Mouse (Mus musculus): Measurements from ENCODE around the gene Lrsam1. TPM values are rescaled to one million over a fixed set of nuclear protein-coding genes. Genes with fewer than 3 reads are reported as not detected.
A peak's percentile ranks its signal among the peaks of the same experiment; 100 is the strongest.

The Lrsam1 gene
- total and polyA plus RNA-seq, 2 experiments from 2014 or later: 25.3 to 37.3 TPM

DNA sequence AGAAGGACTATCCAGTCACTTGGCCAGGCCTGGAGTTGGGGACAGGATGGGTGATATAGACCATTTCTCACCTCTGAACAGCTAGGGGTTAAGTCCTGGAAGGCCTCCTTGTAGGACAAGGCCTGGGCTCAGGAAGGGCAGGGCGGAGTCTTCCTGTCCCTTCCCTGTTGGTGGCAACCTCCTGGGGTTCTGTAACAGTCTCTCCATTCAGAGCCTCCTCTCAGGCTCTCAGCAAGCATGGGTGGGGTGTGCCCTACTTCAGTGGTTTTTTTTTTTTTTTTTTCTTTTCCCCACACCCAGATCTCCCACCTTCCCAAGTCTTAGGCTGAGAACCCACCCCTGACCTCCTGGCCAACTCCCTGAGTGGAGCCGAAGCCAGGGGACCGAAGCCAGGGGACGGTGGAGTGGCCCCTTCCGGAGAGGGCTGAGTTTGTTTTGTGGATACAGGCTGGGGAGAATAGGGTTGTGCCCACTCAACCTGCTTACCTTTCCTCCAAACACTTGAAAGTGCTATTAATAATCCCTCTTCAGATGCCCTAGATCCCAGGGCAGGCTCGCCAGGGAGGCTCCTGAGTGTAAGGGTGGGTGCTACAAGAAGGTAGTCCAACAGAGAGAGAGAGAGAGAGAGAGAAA is 83.5 kb downstream of the Lrsam1 start:
- ATAC-seq (ENCODE audit: low FRiP score) (no peak), DNase-seq (ENCODE audit: low spot score) (no peak)
- no peaks in the 10 kb centered on the region for H3K36me3 ChIP-seq (ENCODE audit: insufficient read depth, low read length)
- WGBS: 69% methylated on average over 5 of the region's 6 CpGs
- no peaks in the 10 kb centered on the region for H3K9me3 ChIP-seq (ENCODE audit: low read length)
- no peaks in the 10 kb centered on the region for H3K27me3 ChIP-seq (ENCODE audit: insufficient read depth, low read length)
- H3K9ac ChIP-seq (replicated peaks; ENCODE audit: low read length, poor library complexity, severe bottlenecking): peak overlapping the region; percentile 93
- peak overlapping the region; percentile 87 for H3K4me2 ChIP-seq (ENCODE audit: low read depth, low read length, poor library complexity, severe bottlenecking)
- H3K4me1 ChIP-seq (ENCODE audit: insufficient read depth, low read length): peaks cover 32% of the 10 kb centered on the region
- peak overlapping the region; percentile 74 for H3K4me3 ChIP-seq (ENCODE audit: low read depth, low read length)
- no peak for TF ChIP-seq CTCF (IDR thresholded peaks at IDR 0.05)
- H3K27ac ChIP-seq (ENCODE audit: low read depth, low read length): no peak overlapping the region

DNA sequence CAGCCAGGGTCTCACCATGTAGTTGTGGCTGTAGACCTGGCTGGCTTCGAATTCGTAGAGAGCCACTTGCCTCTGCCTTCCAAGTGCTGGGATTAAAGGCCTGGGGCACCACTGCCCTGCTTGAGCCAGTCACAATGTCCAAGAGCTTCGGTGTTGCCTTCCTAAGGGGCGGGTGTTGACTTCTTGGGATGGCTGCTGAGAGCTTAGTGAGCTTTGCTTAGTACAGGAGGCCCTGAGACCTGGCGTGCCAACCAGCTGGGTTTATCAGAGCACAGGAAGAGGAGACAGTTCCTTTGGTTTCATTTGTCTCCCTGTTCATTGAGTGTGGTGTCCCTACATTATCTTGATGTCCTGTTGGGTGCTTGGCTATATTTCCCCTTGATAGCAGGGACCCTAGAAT is 84.1 kb downstream of the Lrsam1 start:
- WGBS: 22% methylated on average over 5 of the region's 5 CpGs
- no peak for ATAC-seq (ENCODE audit: low FRiP score)
- H3K9me3 ChIP-seq (ENCODE audit: low read length): no peaks in the 10 kb centered on the region
- no peak overlapping the region for H3K27ac ChIP-seq (ENCODE audit: low read depth, low read length)
- H3K4me2 ChIP-seq (ENCODE audit: low read depth, low read length, poor library complexity, severe bottlenecking): peak overlapping the region; percentile 87
- H3K27me3 ChIP-seq (ENCODE audit: insufficient read depth, low read length): no peaks in the 10 kb centered on the region
- H3K36me3 ChIP-seq (ENCODE audit: insufficient read depth, low read length): no peaks in the 10 kb centered on the region
- peaks cover 32% of the 10 kb centered on the region for H3K4me1 ChIP-seq (ENCODE audit: insufficient read depth, low read length)
- H3K4me3 ChIP-seq (ENCODE audit: low read depth, low read length): peak overlapping the region; percentile 74
- DNase-seq (ENCODE audit: low spot score): no peak
- H3K9ac ChIP-seq (replicated peaks; ENCODE audit: low read length, poor library complexity, severe bottlenecking): peak overlapping the region; percentile 93
- no peak for TF ChIP-seq CTCF (IDR thresholded peaks at IDR 0.05)

DNA sequence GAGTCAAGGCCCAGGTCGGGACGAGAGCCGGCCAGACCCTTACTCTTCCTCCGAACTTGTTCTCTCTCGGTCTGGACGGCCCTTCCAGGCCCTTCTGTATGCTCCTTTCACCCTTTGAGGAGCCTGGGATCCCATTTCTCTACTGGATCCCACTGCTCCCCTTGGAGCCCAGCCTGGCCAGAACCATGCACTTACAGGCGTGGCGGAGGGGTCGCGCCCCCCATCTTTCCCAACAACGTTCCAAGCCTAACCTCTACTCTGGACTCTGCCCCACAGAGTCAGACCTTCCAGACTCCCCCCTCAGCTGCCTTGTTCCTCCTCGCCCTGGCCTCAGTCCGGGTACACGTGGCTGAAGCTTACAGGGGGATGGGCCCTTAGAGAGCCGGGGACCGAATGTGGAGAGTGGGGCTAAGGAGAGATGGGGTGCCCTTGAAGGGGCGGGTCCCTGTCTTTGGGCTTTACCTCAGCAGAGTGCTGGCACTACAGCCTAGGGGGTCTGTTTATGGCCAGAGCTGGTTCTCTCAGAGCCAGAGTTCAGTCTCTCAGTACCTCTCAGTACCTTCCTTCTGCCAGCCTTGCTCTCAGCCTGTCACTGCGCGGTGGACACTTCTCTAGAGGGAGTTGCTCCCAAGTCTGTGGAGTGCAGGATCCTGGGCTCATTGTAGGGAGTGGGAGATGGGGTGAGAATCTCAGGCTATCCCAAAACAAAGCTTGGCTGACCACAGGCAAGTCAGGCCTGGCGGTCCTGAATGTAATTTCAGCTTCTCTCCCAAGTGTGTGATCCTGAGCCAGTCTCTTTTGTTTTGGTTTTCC is 84.7 kb downstream of the Lrsam1 start:
- Histone ChIP-seq H3K4me1 (ENCODE audit: insufficient read depth, low read length) (peaks cover 32% of the 10 kb centered on the region), H3K9ac (replicated peaks; ENCODE audit: low read length, poor library complexity, severe bottlenecking) (peak overlapping the region; percentile 93), H3K9me3 (ENCODE audit: low read length) (no peaks in the 10 kb centered on the region), H3K27me3 (ENCODE audit: insufficient read depth, low read length) (no peaks in the 10 kb centered on the region), H3K4me3 (ENCODE audit: low read depth, low read length) (peak overlapping the region; percentile 74), H3K36me3 (ENCODE audit: insufficient read depth, low read length) (no peaks in the 10 kb centered on the region), H3K4me2 (ENCODE audit: low read depth, low read length, poor library complexity, severe bottlenecking) (peak overlapping the region; percentile 87), H3K27ac (ENCODE audit: low read depth, low read length) (peak overlapping the region; percentile 91)
- TF ChIP-seq CTCF (IDR thresholded peaks at IDR 0.05): no peak
- ATAC-seq (ENCODE audit: low FRiP score) (no peak), DNase-seq (ENCODE audit: low spot score) (no peak)
- 3% methylated on average over 20 of the region's 20 CpGs for WGBS

DNA sequence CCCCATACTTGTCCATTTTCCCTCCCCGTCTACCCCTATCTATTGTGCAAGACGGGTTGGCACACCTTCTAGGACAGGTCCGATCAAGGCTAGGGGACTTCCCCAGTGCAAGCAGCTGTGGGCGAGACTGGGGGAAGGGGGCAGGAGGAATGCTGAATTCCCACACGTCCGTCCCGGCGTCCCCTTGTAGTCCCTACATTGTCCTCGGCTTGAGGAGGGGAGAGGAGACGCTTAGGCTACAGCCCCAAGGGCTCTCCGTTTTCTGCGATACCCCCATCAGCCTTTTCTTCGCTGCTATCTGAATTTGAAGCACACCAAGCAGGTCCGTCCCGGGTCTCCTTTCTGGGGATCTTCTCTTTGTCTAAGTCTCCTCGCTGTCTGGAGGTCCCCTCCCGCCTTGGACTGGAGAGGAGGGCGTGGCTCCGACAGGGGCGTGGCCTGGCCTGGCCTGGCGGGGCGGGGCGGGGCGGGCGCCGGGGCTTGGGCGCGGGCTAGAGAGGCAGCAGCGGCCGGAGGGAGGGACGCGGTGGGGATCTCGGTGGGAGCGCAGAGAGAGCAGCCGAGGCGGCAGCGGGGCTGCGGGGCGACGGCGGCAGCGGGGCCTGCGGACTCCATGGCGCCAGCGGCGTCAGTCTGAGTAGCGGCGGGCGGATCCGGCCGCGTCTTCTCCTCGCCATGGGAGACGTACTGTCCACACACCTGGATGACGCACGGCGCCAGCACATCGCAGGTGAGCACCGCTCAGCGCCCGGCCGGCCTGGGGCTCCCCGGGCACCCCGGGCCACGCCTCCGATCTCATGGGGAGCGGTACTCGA is 85.5 kb downstream of the Lrsam1 start, which contains the start of gene Fam129b:
Gene Fam129b (plus strand): TSS at position 440 of the 815 bp plus-strand sequence.
- Histone ChIP-seq H3K27me3 (ENCODE audit: insufficient read depth, low read length) (no peaks in the 10 kb centered on the region), H3K4me3 (ENCODE audit: low read depth, low read length) (peak within 1 kb of the TSS; percentile 74), H3K9ac (replicated peaks; ENCODE audit: low read length, poor library complexity, severe bottlenecking) (peak within 1 kb of the TSS; percentile 93), H3K27ac (ENCODE audit: low read depth, low read length) (peak within 1 kb of the TSS; percentile 91), H3K4me1 (ENCODE audit: insufficient read depth, low read length) (peaks cover 24% of the 10 kb centered on the region), H3K36me3 (ENCODE audit: insufficient read depth, low read length) (no peaks in the 10 kb centered on the region), H3K4me2 (ENCODE audit: low read depth, low read length, poor library complexity, severe bottlenecking) (peak within 1 kb of the TSS; percentile 87), H3K9me3 (ENCODE audit: low read length) (no peaks in the 10 kb centered on the region)
- no peak for TF ChIP-seq CTCF (IDR thresholded peaks at IDR 0.05)
- ATAC-seq (ENCODE audit: low FRiP score) (peak; percentile 86), DNase-seq (ENCODE audit: low spot score) (peak; percentile 88)
- under 1% methylated on average over 60 of the region's 68 CpGs for WGBS

Other genes starting within 250 kb of the Lrsam1 start
- gene Cdk9, start 248.5 kb downstream of the Lrsam1 start, total RNA-seq (2014; rRNA removed): 88.1 and 92.4 TPM in 2 replicates
- gene Cdk9, start 248.5 kb downstream of the Lrsam1 start, polyA plus RNA-seq (2015; fragmentation: Nextera tagmentation; extraction: Ambion mirVana): 58.2 and 59.4 TPM in 2 replicates
- gene Sh2d3c, start 240.6 kb downstream of the Lrsam1 start, total RNA-seq (2014; rRNA removed): 43.7 and 46.2 TPM in 2 replicates
- gene Sh2d3c, start 240.6 kb downstream of the Lrsam1 start, polyA plus RNA-seq (2015; fragmentation: Nextera tagmentation; extraction: Ambion mirVana): 54.4 and 54.6 TPM in 2 replicates
- gene 6330409D20Rik, start 220.6 kb downstream of the Lrsam1 start, total RNA-seq (2014; rRNA removed): 2.5 and 3.8 TPM in 2 replicates
- 3.7 and 4.0 TPM in 2 replicates for gene 6330409D20Rik, start 220.6 kb downstream of the Lrsam1 start, polyA plus RNA-seq (2015; fragmentation: Nextera tagmentation; extraction: Ambion mirVana)
- 43.8 and 72.8 TPM in 2 replicates for gene Tor2a, start 204.4 kb downstream of the Lrsam1 start, total RNA-seq (2014; rRNA removed)
- 42.0 and 44.9 TPM in 2 replicates for gene Tor2a, start 204.4 kb downstream of the Lrsam1 start, polyA plus RNA-seq (2015; fragmentation: Nextera tagmentation; extraction: Ambion mirVana)
- 0.90 and 3.2 TPM in 2 replicates for gene Ttc16, start 186.0 kb downstream of the Lrsam1 start, total RNA-seq (2014; rRNA removed)
- gene Ttc16, start 186.0 kb downstream of the Lrsam1 start, polyA plus RNA-seq (2015; fragmentation: Nextera tagmentation; extraction: Ambion mirVana): 0.32 and 0.44 TPM in 2 replicates
- gene Ptrh1, start 185.8 kb downstream of the Lrsam1 start, total RNA-seq (2014; rRNA removed): 2.1 and 2.7 TPM in 2 replicates
- 3.8 and 3.9 TPM in 2 replicates for gene Ptrh1, start 185.8 kb downstream of the Lrsam1 start, polyA plus RNA-seq (2015; fragmentation: Nextera tagmentation; extraction: Ambion mirVana)
- 0.19 and 1.4 TPM in 2 replicates for gene Cfap157, start 177.2 kb downstream of the Lrsam1 start, total RNA-seq (2014; rRNA removed)
- 0.48 and 1.1 TPM in 2 replicates for gene Cfap157, start 177.2 kb downstream of the Lrsam1 start, polyA plus RNA-seq (2015; fragmentation: Nextera tagmentation; extraction: Ambion mirVana)
- 185 and 264 TPM in 2 replicates for gene Stxbp1, start 114.4 kb downstream of the Lrsam1 start, total RNA-seq (2014; rRNA removed)
- 424 and 430 TPM in 2 replicates for gene Stxbp1, start 114.4 kb downstream of the Lrsam1 start, polyA plus RNA-seq (2015; fragmentation: Nextera tagmentation; extraction: Ambion mirVana)
- gene Fam129b, start 85.5 kb downstream of the Lrsam1 start, total RNA-seq (2014; rRNA removed): 39.5 and 40.9 TPM in 2 replicates
- 17.7 and 18.1 TPM in 2 replicates for gene Fam129b, start 85.5 kb downstream of the Lrsam1 start, polyA plus RNA-seq (2015; fragmentation: Nextera tagmentation; extraction: Ambion mirVana)
- gene Rpl12, start 55 bp downstream of the Lrsam1 start, total RNA-seq (2014; rRNA removed): 173 and 196 TPM in 2 replicates
- 102 and 107 TPM in 2 replicates for gene Rpl12, start 55 bp downstream of the Lrsam1 start, polyA plus RNA-seq (2015; fragmentation: Nextera tagmentation; extraction: Ambion mirVana)
- 34.6 and 36.0 TPM in 2 replicates for gene Slc2a8, start 20.5 kb upstream of the Lrsam1 start, total RNA-seq (2014; rRNA removed)
- gene Slc2a8, start 20.5 kb upstream of the Lrsam1 start, polyA plus RNA-seq (2015; fragmentation: Nextera tagmentation; extraction: Ambion mirVana): 30.7 and 34.8 TPM in 2 replicates
- gene Garnl3, start 170.0 kb upstream of the Lrsam1 start, total RNA-seq (2014; rRNA removed): 134 and 176 TPM in 2 replicates
- gene Garnl3, start 170.0 kb upstream of the Lrsam1 start, polyA plus RNA-seq (2015; fragmentation: Nextera tagmentation; extraction: Ambion mirVana): 77.1 and 77.7 TPM in 2 replicates